Mouse (Mus musculus): ENCODE measurements at regions not wholly inside any gene's neighbourhood (a gene's known extent, or its start where the extent isn't known, plus 50 kb on each side); places are given as distances from the start of the nearest gene placed in this dataset.
A peak's percentile ranks its signal among the peaks of the same experiment; 100 is the strongest.

- no peak for DNase-seq (ENCODE audit: low spot score in 2 of 2)
These were observed 65.6 kb downstream of the En1 start for GRCm38 (mm10) chr1:120667776-120668175.

GRCm38 (mm10) chr1:120683532-120684245, 81.5 kb downstream of the En1 start:
- DNase-seq (ENCODE audit: low spot score in 2 of 2), result no peak

GRCm38 (mm10) chr1:120685650-120686244, 83.5 kb downstream of the En1 start:
- no peak for DNase-seq (ENCODE audit: low spot score in 2 of 2)

- no peak for DNase-seq (ENCODE audit: low spot score in 2 of 2)
These were observed 89.4 kb downstream of the En1 start for GRCm38 (mm10) chr1:120691571-120691970.

- no peak for DNase-seq (ENCODE audit: low spot score in 2 of 2)
These were observed 96.0 kb downstream of the En1 start for GRCm38 (mm10) chr1:120698189-120698588.

- DNase-seq (ENCODE audit: low spot score in 2 of 2), result no peak
These were observed 102.0 kb downstream of the En1 start for GRCm38 (mm10) chr1:120704201-120704600.

- DNase-seq (ENCODE audit: low spot score in 2 of 2), result no peak
These were observed 103.8 kb downstream of the En1 start for GRCm38 (mm10) chr1:120706011-120706410.

- peak in 1 of 2 experiments; percentile 24 for DNase-seq (ENCODE audit: low spot score in 2 of 2)
These were observed 106.3 kb downstream of the En1 start for GRCm38 (mm10) chr1:120708511-120708910.

- DNase-seq (ENCODE audit: low spot score in 2 of 2), result no peak
These were observed 113.1 kb downstream of the En1 start for GRCm38 (mm10) chr1:120715105-120715877.

GRCm38 (mm10) chr1:120726777-120727176, 124.6 kb downstream of the En1 start:
- DNase-seq (ENCODE audit: low spot score in 2 of 2), result no peak

GRCm38 (mm10) chr1:120727427-120727826, 125.2 kb downstream of the En1 start:
- no peak for DNase-seq (ENCODE audit: low spot score in 2 of 2)

- no peak for DNase-seq (ENCODE audit: low spot score in 2 of 2)
These were observed 129.8 kb downstream of the En1 start for GRCm38 (mm10) chr1:120732003-120732402.

GRCm38 (mm10) chr1:120733683-120734082, 131.5 kb downstream of the En1 start:
- DNase-seq (ENCODE audit: low spot score in 2 of 2), result no peak

GRCm38 (mm10) chr1:120734846-120735245, 132.6 kb downstream of the En1 start:
- DNase-seq (ENCODE audit: low spot score in 2 of 2), result no peak

GRCm38 (mm10) chr1:120739499-120739898, 137.3 kb downstream of the En1 start:
- no peak for DNase-seq (ENCODE audit: low spot score in 2 of 2)

GRCm38 (mm10) chr1:120741091-120741740, 139.0 kb downstream of the En1 start:
- no peak for DNase-seq (ENCODE audit: low spot score in 2 of 2)

- DNase-seq (ENCODE audit: low spot score in 2 of 2), result no peak
These were observed 146.7 kb downstream of the En1 start for GRCm38 (mm10) chr1:120748963-120749362.

- no peak for DNase-seq (ENCODE audit: low spot score in 2 of 2)
These were observed 151.2 kb downstream of the En1 start for GRCm38 (mm10) chr1:120753406-120753805.

GRCm38 (mm10) chr1:120754337-120754736, 152.1 kb downstream of the En1 start:
- no peak for DNase-seq (ENCODE audit: low spot score in 2 of 2)

- DNase-seq (ENCODE audit: low spot score in 2 of 2), result peak in 1 of 2 experiments; percentile 26
These were observed 155.1 kb downstream of the En1 start for GRCm38 (mm10) chr1:120757283-120757821.

- no peak for DNase-seq (ENCODE audit: low spot score in 2 of 2)
These were observed 156.0 kb downstream of the En1 start for GRCm38 (mm10) chr1:120758172-120758571.
